ENCODE assay signal across 12 mouse cellular contexts in genomic region chr7:133037217-133037616, GRCm38 (mm10).
DNase-seq lines count a peak whose midpoint lies in the region; ATAC-seq and TF ChIP-seq lines count a peak whose summit lies in the region.
"Had no signal": no experiment of that assay in that cellular context is flagged by ENCODE, and none has a peak within 500 bp of the region (broad histone marks: within the 10 kb centered on the region; RNA-seq: fewer than 3 reads in every experiment).

No protein-coding gene starts in this region.

- 52% methylated on average over 5 of the region's 5 CpGs for WGBS in lung, embryonic 14.5 days
- 20% methylated on average over 5 of the region's 5 CpGs for WGBS in embryonic facial prominence, embryonic 11.5 days

- no peak overlapping the region for H3K4me2 ChIP-seq in lung, embryonic 14.5 days
- H3K4me2 ChIP-seq in embryonic facial prominence, embryonic 11.5 days (ENCODE audit: low read depth, low read length): peak overlapping the region; percentile 11; the same call in 1 of the 2 replicates
- H3K4me2 ChIP-seq: hindbrain, embryonic 15.5 days; liver, embryonic 13.5 days; neural tube, embryonic 13.5 days had no signal

- H3K27ac ChIP-seq in lung, embryonic 14.5 days (ENCODE audit: low read depth): peak overlapping the region; percentile 56; the same call in 1 of the 2 replicates
- H3K27ac ChIP-seq in embryonic facial prominence, embryonic 11.5 days (replicated peaks; ENCODE audit: low read depth, low read length): peak overlapping the region; percentile 52
- H3K27ac ChIP-seq: liver, embryonic 13.5 days had no signal

- 0 out of 2 replicates have a peak, but pooled peaks have one; percentile 8 for ATAC-seq in lung, embryonic 14.5 days (ENCODE audit: insufficient read depth)
- ATAC-seq in embryonic facial prominence, embryonic 11.5 days (replicated peaks; ENCODE audit: insufficient number of reproducible peaks, low FRiP score, low TSS enrichment, low read depth): peak; percentile 36
- no peak for ATAC-seq in CD4-positive, CD25-positive, alpha-beta regulatory T cell, adult 4 months

- H3K36me3 ChIP-seq in lung, embryonic 14.5 days (ENCODE audit: insufficient read depth): no peaks in the 10 kb centered on the region
- H3K36me3 ChIP-seq in embryonic facial prominence, embryonic 11.5 days (replicated peaks; ENCODE audit: control insufficient read depth, insufficient read depth, low read depth, low read length): no peaks in the 10 kb centered on the region
- H3K36me3 ChIP-seq: hindbrain, embryonic 15.5 days; liver, embryonic 13.5 days; neural tube, embryonic 13.5 days had no signal

- peak; percentile 76 for DNase-seq in lung, embryonic 14.5 days
- DNase-seq in lung, postnatal 36 days: no peak
- DNase-seq in embryonic facial prominence, embryonic 11.5 days (ENCODE audit: low spot score): peak; percentile 91
- peak; percentile 96 for DNase-seq in hindlimb bud, embryonic 11.5 days (ENCODE audit: extremely low spot score, low read depth, low spot score)
- DNase-seq in lung, postnatal 4 days: peak; percentile 36 to 45
- no peak for DNase-seq in thymus, postnatal 36 days
- no peak for DNase-seq in ovary, postnatal 14 days (ENCODE audit: low spot score)
- DNase-seq: liver, embryonic 13.5 days had no signal

- H3K4me1 ChIP-seq in lung, embryonic 14.5 days (ENCODE audit: insufficient read depth): peaks cover 37% of the 10 kb centered on the region
- H3K4me1 ChIP-seq in embryonic facial prominence, embryonic 11.5 days (ENCODE audit: control insufficient read depth, insufficient read depth, low read length): peaks cover 26% of the 10 kb centered on the region

- no peaks in the 10 kb centered on the region for H3K27me3 ChIP-seq in lung, embryonic 14.5 days (ENCODE audit: insufficient read depth, low read length)
- H3K27me3 ChIP-seq in embryonic facial prominence, embryonic 11.5 days (ENCODE audit: control insufficient read depth, insufficient read depth, low read length): no peaks in the 10 kb centered on the region
- H3K27me3 ChIP-seq: hindbrain, embryonic 15.5 days; liver, embryonic 13.5 days; neural tube, embryonic 13.5 days had no signal

- no peak overlapping the region for H3K9ac ChIP-seq in lung, embryonic 14.5 days
- no peak overlapping the region for H3K9ac ChIP-seq in embryonic facial prominence, embryonic 11.5 days (replicated peaks; ENCODE audit: low read length)
- H3K9ac ChIP-seq: hindbrain, embryonic 15.5 days; liver, embryonic 13.5 days; neural tube, embryonic 13.5 days had no signal

- no peak for TF ChIP-seq CTCF in lung, embryonic 14.5 days (IDR thresholded peaks at IDR 0.05; ENCODE audit: low read depth)

- no peak overlapping the region for H3K4me3 ChIP-seq in lung, embryonic 14.5 days (ENCODE audit: low read depth, low read length)
- H3K4me3 ChIP-seq in embryonic facial prominence, embryonic 11.5 days (ENCODE audit: low read depth, low read length): no peak overlapping the region
- H3K4me3 ChIP-seq: hindbrain, embryonic 15.5 days; liver, embryonic 13.5 days; neural tube, embryonic 13.5 days had no signal

- H3K9me3 ChIP-seq in lung, embryonic 14.5 days (ENCODE audit: low read depth, low read length): no peaks in the 10 kb centered on the region
- H3K9me3 ChIP-seq in embryonic facial prominence, embryonic 11.5 days (replicated peaks; ENCODE audit: control insufficient read depth, low read length): no peaks in the 10 kb centered on the region
- H3K9me3 ChIP-seq: G1E; hindbrain, embryonic 15.5 days; liver, embryonic 13.5 days; neural tube, embryonic 13.5 days had no signal

Comparison
In these comparisons a context has a peak if more than half of its experiments do, and no peak if none do; other contexts are left out.
1. DNase-seq: peak in lung, embryonic 14.5 days (single experiment), embryonic facial prominence, embryonic 11.5 days (single experiment), hindlimb bud, embryonic 11.5 days (single experiment) and lung, postnatal 4 days (2 of 2); none in lung, postnatal 36 days (single experiment), thymus, postnatal 36 days (0 of 2) and ovary, postnatal 14 days (single experiment).